21 mouse cellular contexts compared by ENCODE assay signal in the genomic region with DNA sequence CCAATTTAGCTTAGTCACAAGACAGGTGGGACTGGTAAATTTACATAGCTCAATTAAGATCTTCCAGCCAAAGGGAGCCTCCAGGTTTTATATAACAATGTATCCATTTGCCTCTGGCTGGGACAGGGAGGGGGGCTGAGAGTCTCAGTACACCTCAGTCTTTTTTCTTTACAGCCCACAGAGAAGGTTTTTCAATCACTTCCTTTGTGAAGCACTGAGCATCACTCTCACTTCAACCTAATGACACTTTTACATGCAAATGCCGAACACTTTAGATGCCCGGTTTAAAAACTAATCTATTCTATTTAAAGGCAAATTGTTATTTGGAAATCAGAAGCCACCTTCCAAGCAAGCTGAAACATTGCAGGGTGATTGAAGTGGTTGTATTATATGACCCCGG.
DNase-seq lines count a peak whose midpoint lies in the region; ATAC-seq lines count a peak whose summit lies in the region.
"Had no signal": no experiment of that assay in that cellular context is flagged by ENCODE, and none has a peak within 500 bp of the region (broad histone marks: within the 10 kb centered on the region; RNA-seq: fewer than 3 reads in every experiment).

No protein-coding gene starts in this region.

- ATAC-seq in forebrain, embryonic 12.5 days (ENCODE audit: low FRiP score) = peak; percentile 39; the same call in 1 of the 2 replicates
- no peak; the same call in 1 of the 2 replicates for ATAC-seq in forebrain, embryonic 16.5 days
- ATAC-seq: intestine, embryonic 15.5 days had no signal

- H3K4me3 ChIP-seq in forebrain, embryonic 12.5 days (replicated peaks) = no peak overlapping the region
- H3K4me3 ChIP-seq in forebrain, embryonic 16.5 days (replicated peaks; ENCODE audit: low read length) = no peak overlapping the region
- no peak overlapping the region for H3K4me3 ChIP-seq in limb, embryonic 10.5 days
- H3K4me3 ChIP-seq: embryonic facial prominence, embryonic 12.5 days; heart, embryonic 15.5 days; hindbrain, embryonic 10.5 days; intestine, embryonic 15.5 days had no signal

- peak; percentile 78 for DNase-seq in ES-CJ7 (ENCODE audit: low read depth, low spot score)
- peak; percentile 16 for DNase-seq in brain, adult 2 months (ENCODE audit: low read depth, low spot score)
- peak; percentile 18 for DNase-seq in limb, embryonic 10.5 days (ENCODE audit: low spot score)
- DNase-seq in thymus, postnatal 36 days = no peak
- no peak for DNase-seq in heart, adult 9 months (ENCODE audit: low spot score in 2 of 2)
- DNase-seq: adrenal gland, adult 8-10 months; adrenal gland, postnatal 36 days; cerebellum, adult 11-12 months; cerebellum, adult 9-10 months; cerebellum, postnatal 25 days; gastrocnemius, postnatal 36 days; kidney, adult 18-20 months had no signal

- no peak overlapping the region for H3K27ac ChIP-seq in forebrain, embryonic 12.5 days
- no peak overlapping the region for H3K27ac ChIP-seq in forebrain, embryonic 16.5 days (ENCODE audit: low read length)
- no peak overlapping the region for H3K27ac ChIP-seq in limb, embryonic 10.5 days
- H3K27ac ChIP-seq: embryonic facial prominence, embryonic 12.5 days; heart, embryonic 15.5 days; hindbrain, embryonic 10.5 days; hindbrain, embryonic 14.5 days; intestine, embryonic 15.5 days had no signal

- no peak overlapping the region for H3K9ac ChIP-seq in forebrain, embryonic 12.5 days
- H3K9ac ChIP-seq in forebrain, embryonic 16.5 days (replicated peaks; ENCODE audit: low read depth, low read length) = no peak overlapping the region
- H3K9ac ChIP-seq: embryonic facial prominence, embryonic 12.5 days; heart, embryonic 15.5 days; hindbrain, embryonic 14.5 days; intestine, embryonic 15.5 days had no signal

- H3K36me3 ChIP-seq in forebrain, embryonic 12.5 days (replicated peaks) = no peaks in the 10 kb centered on the region
- H3K36me3 ChIP-seq in forebrain, embryonic 16.5 days (ENCODE audit: control insufficient read depth, insufficient read depth) = no peaks in the 10 kb centered on the region
- H3K36me3 ChIP-seq in limb, embryonic 10.5 days = no peaks in the 10 kb centered on the region
- H3K36me3 ChIP-seq: embryonic facial prominence, embryonic 12.5 days; heart, embryonic 15.5 days; hindbrain, embryonic 10.5 days; intestine, embryonic 15.5 days had no signal

- H3K27me3 ChIP-seq in forebrain, embryonic 12.5 days = peaks cover 4% of the 10 kb centered on the region; the same call in 1 of the 2 replicates
- H3K27me3 ChIP-seq in forebrain, embryonic 16.5 days (replicated peaks; ENCODE audit: control insufficient read depth, insufficient read depth, low read length) = no peaks in the 10 kb centered on the region
- H3K27me3 ChIP-seq in limb, embryonic 10.5 days (ENCODE audit: low read depth, poor library complexity, severe bottlenecking) = no peaks in the 10 kb centered on the region
- H3K27me3 ChIP-seq: CH12.LX; embryonic facial prominence, embryonic 12.5 days; heart, embryonic 15.5 days; intestine, embryonic 15.5 days had no signal

- H3K9me3 ChIP-seq in forebrain, embryonic 12.5 days = 0 out of 2 replicates have a peak, but pooled peaks cover 1% of the 10 kb centered on the region
- H3K9me3 ChIP-seq in forebrain, embryonic 16.5 days (ENCODE audit: control insufficient read depth, low read length) = no peaks in the 10 kb centered on the region
- H3K9me3 ChIP-seq in limb, embryonic 10.5 days (replicated peaks) = no peaks in the 10 kb centered on the region
- H3K9me3 ChIP-seq: embryonic facial prominence, embryonic 12.5 days; heart, embryonic 15.5 days; hindbrain, embryonic 10.5 days; intestine, embryonic 15.5 days had no signal

- peaks cover 6% of the 10 kb centered on the region for H3K4me1 ChIP-seq in forebrain, embryonic 12.5 days
- H3K4me1 ChIP-seq in forebrain, embryonic 16.5 days (replicated peaks; ENCODE audit: control insufficient read depth, insufficient read depth, low read length) = peaks cover 9% of the 10 kb centered on the region
- H3K4me1 ChIP-seq in limb, embryonic 10.5 days = no peaks in the 10 kb centered on the region
- H3K4me1 ChIP-seq: embryonic facial prominence, embryonic 12.5 days; hindbrain, embryonic 10.5 days; intestine, embryonic 15.5 days had no signal

- no peak overlapping the region for H3K4me2 ChIP-seq in forebrain, embryonic 12.5 days
- no peak overlapping the region for H3K4me2 ChIP-seq in forebrain, embryonic 16.5 days (ENCODE audit: low read length)
- H3K4me2 ChIP-seq: embryonic facial prominence, embryonic 12.5 days; heart, embryonic 11.5 days; heart, embryonic 15.5 days; hindbrain, embryonic 14.5 days; intestine, embryonic 15.5 days had no signal

- 22% methylated on average over 3 of the region's 3 CpGs for WGBS in forebrain, embryonic 12.5 days
- 8% methylated on average over 3 of the region's 3 CpGs for WGBS in forebrain, embryonic 16.5 days
- WGBS in limb, embryonic 10.5 days = 68% methylated on average over 3 of the region's 3 CpGs

Comparison
In these comparisons a context has a peak if more than half of its experiments do, and no peak if none do; other contexts are left out.
1. DNase-seq: peak in ES-CJ7 (single experiment), brain, adult 2 months (single experiment) and limb, embryonic 10.5 days (single experiment); none in thymus, postnatal 36 days (0 of 2) and heart, adult 9 months (0 of 2).